Mouse (Mus musculus): ENCODE results near the gene Hist1h2an. TPM values are rescaled to one million over a fixed set of nuclear protein-coding genes. Genes with fewer than 3 reads are reported as not detected.
"Not testable (repeated sequence)": the region's sequence is repeated elsewhere in the genome, so short reads cannot be mapped to it uniquely, and the experiment has no call there.

Gene Hist1h2an
- polyA plus RNA-seq, 1 experiment from 2014 or later: 6.8 TPM

GRCm38 (mm10) chr13:21797163-21797562 lies 10.1 kb upstream of the Hist1h2an start:
- H3K4me1 ChIP-seq; H3K27ac ChIP-seq; H3K9me3 ChIP-seq; H3K27me3 ChIP-seq; H3K9ac ChIP-seq; H3K36me3 ChIP-seq; H3K4me3 ChIP-seq; ATAC-seq (ENCODE audit: low FRiP score, low read depth); H3K4me2 ChIP-seq (replicated peaks): not testable (repeated sequence)

- Histone ChIP-seq H3K27ac (no peak overlapping the region), H3K9ac (no peak overlapping the region)
- 90% methylated on average over 7 of the region's 7 CpGs for whole genome bisulfite sequencing
These were observed 8.6 kb upstream of the Hist1h2an start for GRCm38 (mm10) chr13:21795584-21795983.

GRCm38 (mm10) chr13:21790601-21791283 lies 3.7 kb upstream of the Hist1h2an start:
- H3K4me2 ChIP-seq (replicated peaks): peak overlapping the region; percentile 46
- peak overlapping the region; percentile 35; the same call in 1 of the 2 replicates for H3K9ac ChIP-seq
- H3K36me3 ChIP-seq: no peaks in the 10 kb centered on the region
- WGBS: 14% methylated on average over 18 of the region's 18 CpGs
- ATAC-seq (ENCODE audit: low FRiP score, low read depth): no peak
- H3K27me3 ChIP-seq: no peaks in the 10 kb centered on the region
- peaks cover 21% of the 10 kb centered on the region for H3K4me1 ChIP-seq
- peak overlapping the region; percentile 15; the same call in 1 of the 2 replicates for H3K4me3 ChIP-seq
- no peaks in the 10 kb centered on the region for H3K9me3 ChIP-seq
- 0 out of 2 replicates have a peak overlapping the region, but pooled peaks have one; percentile 28 for H3K27ac ChIP-seq

More at GRCm38 (mm10) chr13:21795584-21795983, 8.6 kb upstream of the Hist1h2an start:
- Histone ChIP-seq H3K9me3 (no peaks in the 10 kb centered on the region), H3K27me3 (no peaks in the 10 kb centered on the region), H3K4me3 (no peak overlapping the region), H3K4me2 (replicated peaks) (no peak overlapping the region), H3K4me1 (peaks cover 4% of the 10 kb centered on the region; the same call in 1 of the 2 replicates), H3K36me3 (no peaks in the 10 kb centered on the region)
- ATAC-seq (ENCODE audit: low FRiP score, low read depth): no peak

- peaks cover 24% of the 10 kb centered on the region for H3K4me1 ChIP-seq
- WGBS: 57% methylated on average over 6 of the region's 6 CpGs
These were observed 2.9 kb upstream of the Hist1h2an start for GRCm38 (mm10) chr13:21789925-21790324.

GRCm38 (mm10) chr13:21787760-21788593 lies 959 bp upstream of the Hist1h2an start:
- H3K9ac ChIP-seq: peak overlapping the region; percentile 51; the same call in 1 of the 2 replicates
- ATAC-seq (ENCODE audit: low FRiP score, low read depth): no peak

More at GRCm38 (mm10) chr13:21789925-21790324, 2.9 kb upstream of the Hist1h2an start:
- no peaks in the 10 kb centered on the region for H3K9me3 ChIP-seq
- no peaks in the 10 kb centered on the region for H3K36me3 ChIP-seq
- no peak for ATAC-seq (ENCODE audit: low FRiP score, low read depth)
- H3K4me3 ChIP-seq: no peak overlapping the region
- H3K27ac ChIP-seq: no peak overlapping the region
- H3K27me3 ChIP-seq: no peaks in the 10 kb centered on the region
- no peak overlapping the region for H3K9ac ChIP-seq
- no peak overlapping the region for H3K4me2 ChIP-seq (replicated peaks)

GRCm38 (mm10) chr13:21786189-21786898 lies 674 bp downstream of the Hist1h2an start:
- no peaks in the 10 kb centered on the region for H3K27me3 ChIP-seq
- no peaks in the 10 kb centered on the region for H3K9me3 ChIP-seq
- 9% methylated on average over 8 of the region's 8 CpGs for WGBS
- peak overlapping the region; percentile 65 for H3K4me2 ChIP-seq (replicated peaks)
- ATAC-seq (ENCODE audit: low FRiP score, low read depth): no peak
- peaks cover 40% of the 10 kb centered on the region for H3K4me1 ChIP-seq
- peak overlapping the region; percentile 43 for H3K4me3 ChIP-seq
- H3K27ac ChIP-seq: peak overlapping the region; percentile 85
- H3K36me3 ChIP-seq: no peaks in the 10 kb centered on the region
- H3K9ac ChIP-seq: peak overlapping the region; percentile 67

More at GRCm38 (mm10) chr13:21787760-21788593, 959 bp upstream of the Hist1h2an start:
- Histone ChIP-seq H3K27me3 (no peaks in the 10 kb centered on the region), H3K4me3 (peak overlapping the region; percentile 34), H3K36me3 (no peaks in the 10 kb centered on the region), H3K4me2 (replicated peaks) (peak overlapping the region; percentile 65), H3K27ac (peak overlapping the region; percentile 77), H3K4me1 (peaks cover 33% of the 10 kb centered on the region), H3K9me3 (no peaks in the 10 kb centered on the region)
- 15% methylated on average over 14 of the region's 21 CpGs for WGBS

- no peaks in the 10 kb centered on the region for H3K36me3 ChIP-seq
- peak overlapping the region; percentile 77 for H3K9ac ChIP-seq
- peak overlapping the region; percentile 80 for H3K4me2 ChIP-seq (replicated peaks)
- H3K27me3 ChIP-seq: no peaks in the 10 kb centered on the region
- ATAC-seq (ENCODE audit: low FRiP score, low read depth): no peak
- WGBS: 30% methylated on average over 6 of the region's 6 CpGs
- H3K27ac ChIP-seq: peak overlapping the region; percentile 87
- peak overlapping the region; percentile 49 for H3K4me3 ChIP-seq
- no peaks in the 10 kb centered on the region for H3K9me3 ChIP-seq
- H3K4me1 ChIP-seq: peaks cover 37% of the 10 kb centered on the region
These were observed 2.7 kb downstream of the Hist1h2an start for GRCm38 (mm10) chr13:21784311-21784710.

GRCm38 (mm10) chr13:21783734-21784161 lies 3.3 kb downstream of the Hist1h2an start:
- ATAC-seq (ENCODE audit: low FRiP score, low read depth): no peak
- 2% methylated on average over 9 of the region's 9 CpGs for WGBS
- Histone ChIP-seq H3K4me3 (peak overlapping the region; percentile 49), H3K9me3 (no peaks in the 10 kb centered on the region), H3K9ac (peak overlapping the region; percentile 77), H3K27ac (peak overlapping the region; percentile 87), H3K4me1 (peaks cover 37% of the 10 kb centered on the region), H3K4me2 (replicated peaks) (peak overlapping the region; percentile 80), H3K27me3 (no peaks in the 10 kb centered on the region), H3K36me3 (no peaks in the 10 kb centered on the region)

GRCm38 (mm10) chr13:21783255-21783617 lies 3.8 kb downstream of the Hist1h2an start, which contains the start of gene Hist1h3i:
Hist1h3i (minus strand) TSS chr13:21783370.
- H3K9me3 ChIP-seq: no peaks in the 10 kb centered on the region
- H3K36me3 ChIP-seq: no peaks in the 10 kb centered on the region
- peak within 1 kb of the TSS; percentile 49 for H3K4me3 ChIP-seq
- H3K9ac ChIP-seq: peak within 1 kb of the TSS; percentile 77
- peak within 1 kb of the TSS; percentile 87 for H3K27ac ChIP-seq
- WGBS: 0% methylated on average over 13 of the region's 20 CpGs
- peak within 1 kb of the TSS; percentile 80 for H3K4me2 ChIP-seq (replicated peaks)
- peaks cover 34% of the 10 kb centered on the region for H3K4me1 ChIP-seq
- no peaks in the 10 kb centered on the region for H3K27me3 ChIP-seq
- ATAC-seq (ENCODE audit: low FRiP score, low read depth): peak; percentile 78

GRCm38 (mm10) chr13:21782361-21783254 lies 4.4 kb downstream of the Hist1h2an start:
- WGBS: under 1% methylated on average over 19 of the region's 35 CpGs
- H3K27me3 ChIP-seq; ATAC-seq (ENCODE audit: low FRiP score, low read depth): not testable (repeated sequence)

GRCm38 (mm10) chr13:21781639-21782038 lies 5.4 kb downstream of the Hist1h2an start:
- peaks cover 33% of the 10 kb centered on the region for H3K4me1 ChIP-seq
- H3K4me2 ChIP-seq (replicated peaks): no peak overlapping the region
- ATAC-seq (ENCODE audit: low FRiP score, low read depth): no peak
- no peak overlapping the region for H3K4me3 ChIP-seq
- no peaks in the 10 kb centered on the region for H3K27me3 ChIP-seq
- H3K27ac ChIP-seq: no peak overlapping the region; the same call in 1 of the 2 replicates
- no peaks in the 10 kb centered on the region for H3K36me3 ChIP-seq
- no peak overlapping the region for H3K9ac ChIP-seq
- no peaks in the 10 kb centered on the region for H3K9me3 ChIP-seq
- 93% methylated on average over 1 of the region's 1 CpGs for WGBS

More at GRCm38 (mm10) chr13:21782361-21783254, 4.4 kb downstream of the Hist1h2an start:
- Histone ChIP-seq H3K4me3 (peak overlapping the region; percentile 49), H3K27ac (peak overlapping the region; percentile 87), H3K4me1 (peaks cover 33% of the 10 kb centered on the region), H3K9ac (peak overlapping the region; percentile 77), H3K4me2 (replicated peaks) (peak overlapping the region; percentile 80)
- not testable (repeated sequence) for H3K9me3 ChIP-seq, H3K36me3 ChIP-seq
